Mouse (Mus musculus) lung, embryonic 16.5 days (tissue): ENCODE data around the gene Syce2. TPM values are rescaled to one million over a fixed set of nuclear protein-coding genes. Genes with fewer than 3 reads are reported as not detected.
"Not testable (repeated sequence)": the region's sequence is repeated elsewhere in the genome, so short reads cannot be mapped to it uniquely, and the experiment has no call there.

Source experiments
- ATAC-seq: fragments of 200-750 bp; cut with Nextera tagmentation; 2 replicates; pipeline ENCODE4 v1.8.0; 2017; ENCODE audit warnings: low read depth, mild to moderate bottlenecking, moderate library complexity
- H3K27ac ChIP-seq: fragments of 300-500 bp; sonication (generic); 2 replicates; pipeline ENCODE4 v1.5.1; 2014; ENCODE audit warnings: mild to moderate bottlenecking, control low read depth, low read length
- H3K27me3 ChIP-seq: fragments of 300-500 bp; sonication (generic); 2 replicates; pipeline ENCODE4 v1.6.1; 2014; ENCODE audit warnings: low read depth, low read length, mixed read lengths; ENCODE audit not compliant: control insufficient read depth, insufficient read depth
- H3K36me3 ChIP-seq: fragments of 300-500 bp; sonication (generic); 2 replicates; pipeline ENCODE4 v1.6.1; 2014; ENCODE audit warnings: low read length; ENCODE audit not compliant: control insufficient read depth, insufficient read depth
- H3K4me1 ChIP-seq: fragments of 300-500 bp; sonication (generic); replicated peaks from 2 replicates; pipeline ENCODE4 v1.6.1; 2014; ENCODE audit warnings: low read length, mixed read lengths; ENCODE audit not compliant: control insufficient read depth, insufficient read depth
- H3K4me2 ChIP-seq: fragments of 300-500 bp; sonication (generic); 2 replicates; pipeline ENCODE4 v1.6.1; 2014; ENCODE audit warnings: low read depth, low read length, control low read depth
- H3K4me3 ChIP-seq: fragments of 300-500 bp; sonication (generic); 2 replicates; pipeline ENCODE4 v1.5.1; 2014; ENCODE audit warnings: mild to moderate bottlenecking, low read length, control low read depth
- H3K9ac ChIP-seq: fragments of 300-500 bp; sonication (generic); 2 replicates; pipeline ENCODE4 v1.6.1; 2014; ENCODE audit warnings: low read length, control low read depth
- H3K9me3 ChIP-seq: fragments of 300-500 bp; sonication (generic); 2 replicates; pipeline ENCODE4 v1.6.1; 2016; ENCODE audit warnings: low read length; ENCODE audit not compliant: control insufficient read depth
- WGBS: fragments of 180-500 bp; shearing (Covaris S2); extraction: QIAGEN DNeasy Blood & Tissue Kit; methylation state at CpG from one replicate; pipeline ENCODE4 v1.1.7; 2014; 5-methylcytosine and 5-hydroxymethylcytosine counted together
- polyA plus RNA-seq: library from polyadenylated mRNA; unstranded; fragments of >200 nt; fragmentation: Nextera tagmentation; extraction: Ambion mirVana; gene quantifications from 2 replicates; pipeline ENCODE4 v1.2.1, GENCODE M21; 2015

Syce2 gene
- polyA plus RNA-seq, 1 experiment from 2014 or later, result 59.6 TPM

GRCm38 (mm10) chr8:84907979-84908378 lies 36.1 kb downstream of the Syce2 start:
- H3K9me3 ChIP-seq, H3K36me3 ChIP-seq, ATAC-seq, H3K27ac ChIP-seq: not testable (repeated sequence)
- Histone ChIP-seq H3K9ac (peak overlapping the region; percentile 84; the same call in 1 of the 2 replicates), H3K27me3 (peaks cover 17% of the 10 kb centered on the region), H3K4me3 (peak overlapping the region; percentile 72), H3K4me1 (peaks cover 16% of the 10 kb centered on the region), H3K4me2 (peak overlapping the region; percentile 93)
- WGBS, result 29% methylated on average over 6 of the region's 7 CpGs

- peak; percentile 97 for ATAC-seq
- Histone ChIP-seq H3K9ac (peak within 1 kb of the TSS; percentile 84), H3K4me3 (peak within 1 kb of the TSS; percentile 72), H3K9me3 (no peaks in the 10 kb centered on the region), H3K27me3 (peaks cover 23% of the 10 kb centered on the region), H3K36me3 (no peaks in the 10 kb centered on the region), H3K4me1 (peaks cover 16% of the 10 kb centered on the region), H3K4me2 (peak within 1 kb of the TSS; percentile 93), H3K27ac (no peak within 1 kb of the TSS)
- WGBS, result 2% methylated on average over 45 of the region's 45 CpGs
These were observed 36.7 kb downstream of the Syce2 start, which contains the start of gene Dnase2a for GRCm38 (mm10) chr8:84908421-84909161. TSS of gene Dnase2a (plus strand) at chr8:84908560.

GRCm38 (mm10) chr8:84909162-84909767 lies 37.4 kb downstream of the Syce2 start:
- H3K9ac ChIP-seq, result peak overlapping the region; percentile 84
- 48% methylated on average over 20 of the region's 20 CpGs for WGBS
- H3K36me3 ChIP-seq, result no peaks in the 10 kb centered on the region
- no peak overlapping the region for H3K27ac ChIP-seq
- 0 out of 2 replicates have a peak, but pooled peaks cover 3% of the 10 kb centered on the region for H3K9me3 ChIP-seq
- H3K4me3 ChIP-seq, result peak overlapping the region; percentile 72
- ATAC-seq, result no peak
- H3K27me3 ChIP-seq, result peaks cover 26% of the 10 kb centered on the region
- H3K4me1 ChIP-seq, result peaks cover 15% of the 10 kb centered on the region
- H3K4me2 ChIP-seq, result peak overlapping the region; percentile 93

GRCm38 (mm10) chr8:84909949-84910348 lies 38.0 kb downstream of the Syce2 start:
- H3K36me3 ChIP-seq, result no peaks in the 10 kb centered on the region
- peaks cover 15% of the 10 kb centered on the region for H3K4me1 ChIP-seq
- H3K9ac ChIP-seq, result no peak overlapping the region
- no peak overlapping the region for H3K4me2 ChIP-seq
- peaks cover 26% of the 10 kb centered on the region for H3K27me3 ChIP-seq
- no peak for ATAC-seq
- H3K4me3 ChIP-seq, result no peak overlapping the region
- H3K27ac ChIP-seq, result no peak overlapping the region
- 70% methylated on average over 5 of the region's 5 CpGs for WGBS
- 0 out of 2 replicates have a peak, but pooled peaks cover 7% of the 10 kb centered on the region for H3K9me3 ChIP-seq

- no peak overlapping the region for H3K27ac ChIP-seq
- H3K36me3 ChIP-seq, result no peaks in the 10 kb centered on the region
- no peak overlapping the region for H3K4me3 ChIP-seq
- H3K4me1 ChIP-seq, result peaks cover 15% of the 10 kb centered on the region
- WGBS, result 70% methylated on average over 6 of the region's 6 CpGs
- H3K9me3 ChIP-seq, result 0 out of 2 replicates have a peak, but pooled peaks cover 7% of the 10 kb centered on the region
- ATAC-seq, result no peak
- no peak overlapping the region for H3K4me2 ChIP-seq
- H3K27me3 ChIP-seq, result peaks cover 26% of the 10 kb centered on the region
- H3K9ac ChIP-seq, result no peak overlapping the region
These were observed 38.6 kb downstream of the Syce2 start for GRCm38 (mm10) chr8:84910551-84910950.

- Histone ChIP-seq H3K4me1 (peaks cover 15% of the 10 kb centered on the region), H3K27ac (no peak overlapping the region), H3K4me2 (no peak overlapping the region), H3K36me3 (no peaks in the 10 kb centered on the region), H3K9me3 (0 out of 2 replicates have a peak, but pooled peaks cover 7% of the 10 kb centered on the region), H3K27me3 (peaks cover 26% of the 10 kb centered on the region), H3K9ac (no peak overlapping the region), H3K4me3 (no peak overlapping the region)
- no peak for ATAC-seq
- WGBS, result 76% methylated on average over 9 of the region's 9 CpGs
These were observed 39.9 kb downstream of the Syce2 start for GRCm38 (mm10) chr8:84911854-84912253.

- Histone ChIP-seq H3K27me3 (peaks cover 26% of the 10 kb centered on the region), H3K9me3 (0 out of 2 replicates have a peak, but pooled peaks cover 7% of the 10 kb centered on the region), H3K4me2 (peak overlapping the region; percentile 75), H3K9ac (peak overlapping the region; percentile 60), H3K4me3 (peak overlapping the region; percentile 53), H3K27ac (no peak overlapping the region), H3K4me1 (peaks cover 15% of the 10 kb centered on the region), H3K36me3 (no peaks in the 10 kb centered on the region)
- WGBS, result 17% methylated on average over 27 of the region's 27 CpGs
- ATAC-seq, result no peak
These were observed 40.5 kb downstream of the Syce2 start for GRCm38 (mm10) chr8:84912391-84912790.

GRCm38 (mm10) chr8:84912895-84913501 lies 41.1 kb downstream of the Syce2 start:
- H3K9ac ChIP-seq, result peak overlapping the region; percentile 60
- peak; percentile 44; the same call in 1 of the 2 replicates for ATAC-seq
- peaks cover 15% of the 10 kb centered on the region for H3K4me1 ChIP-seq
- H3K36me3 ChIP-seq, result no peaks in the 10 kb centered on the region
- 0 out of 2 replicates have a peak, but pooled peaks cover 7% of the 10 kb centered on the region for H3K9me3 ChIP-seq
- H3K27me3 ChIP-seq, result peaks cover 30% of the 10 kb centered on the region
- H3K4me3 ChIP-seq, result peak overlapping the region; percentile 53
- peak overlapping the region; percentile 75 for H3K4me2 ChIP-seq
- H3K27ac ChIP-seq, result no peak overlapping the region
- WGBS, result 2% methylated on average over 55 of the region's 55 CpGs

GRCm38 (mm10) chr8:84913502-84913900 lies 41.6 kb downstream of the Syce2 start:
- ATAC-seq, result no peak

More at GRCm38 (mm10) chr8:84913502-84913900, 41.6 kb downstream of the Syce2 start:
- Histone ChIP-seq H3K4me3 (peak overlapping the region; percentile 53), H3K9me3 (0 out of 2 replicates have a peak, but pooled peaks cover 7% of the 10 kb centered on the region), H3K27me3 (peaks cover 31% of the 10 kb centered on the region), H3K36me3 (no peaks in the 10 kb centered on the region), H3K27ac (no peak overlapping the region), H3K9ac (peak overlapping the region; percentile 60), H3K4me1 (peaks cover 15% of the 10 kb centered on the region), H3K4me2 (peak overlapping the region; percentile 75)
- WGBS, result 8% methylated on average over 9 of the region's 9 CpGs
